Mouse (Mus musculus): ENCODE data around the gene Dqx1. TPM values are rescaled to one million over a fixed set of nuclear protein-coding genes. Genes with fewer than 3 reads are reported as not detected.

Dqx1 gene
- polyA plus RNA-seq, 2 experiments: 2.9 to 7.7 TPM

GRCm38 (mm10) chr6:83054871-83055431, 2.7 kb upstream of the Dqx1 start, which contains the start of gene Htra2:
Gene Htra2 (minus strand): TSS chr6:83055273.
- no peaks in the 10 kb centered on the region for H3K27me3 ChIP-seq (ENCODE audit: control insufficient read depth, insufficient read depth, low read length)
- ATAC-seq (ENCODE audit: insufficient read depth): peak; percentile 21

GRCm38 (mm10) chr6:83058725-83059124, 1.1 kb downstream of the Dqx1 start:
- Histone ChIP-seq H3K4me2 (ENCODE audit: low read depth) (peak overlapping the region; percentile 45), H3K9me3 (ENCODE audit: control insufficient read depth, low read length) (no peaks in the 10 kb centered on the region), H3K27me3 (ENCODE audit: control insufficient read depth, insufficient read depth, low read length) (peaks cover 11% of the 10 kb centered on the region), H3K9ac (replicated peaks) (no peak overlapping the region), H3K27ac (no peak overlapping the region), H3K4me1 (replicated peaks; ENCODE audit: control insufficient read depth in 2 of 2, insufficient read depth in 2 of 2, low read length in 1 of 2) (peaks cover 7 to 11% of the 10 kb centered on the region in 2 experiments), H3K4me3 (ENCODE audit: insufficient read depth in 1 of 2, low read depth in 2 of 2, low read length in 2 of 2) (peak overlapping the region; percentile 33 to 39; a peak in 2 of 4 replicates), H3K36me3 (replicated peaks; ENCODE audit: control insufficient read depth, insufficient read depth, low read depth) (peaks cover 23% of the 10 kb centered on the region)
- DNase-seq (ENCODE audit: low read depth in 3 of 3, low spot score in 3 of 3): no peak
- WGBS (ENCODE audit: insufficient replicate concordance): 81% methylated on average over 2 of the region's 2 CpGs
- TF ChIP-seq EP300 (IDR thresholded peaks at IDR 0.05; ENCODE audit: low read depth) (no peak), CTCF (IDR thresholded peaks at IDR 0.05; ENCODE audit: low read depth) (no peak)
- no peak for ATAC-seq (ENCODE audit: insufficient read depth)

More at GRCm38 (mm10) chr6:83054871-83055431, 2.7 kb upstream of the Dqx1 start, which contains the start of gene Htra2:
- DNase-seq (ENCODE audit: low read depth in 3 of 3, low spot score in 3 of 3): no peak
- Histone ChIP-seq H3K4me1 (replicated peaks; ENCODE audit: control insufficient read depth in 2 of 2, insufficient read depth in 2 of 2, low read length in 1 of 2) (peaks cover 14 to 20% of the 10 kb centered on the region in 2 experiments), H3K9ac (replicated peaks) (peak within 1 kb of the TSS; percentile 98), H3K27ac (peak within 1 kb of the TSS; percentile 72), H3K9me3 (ENCODE audit: control insufficient read depth, low read length) (no peaks in the 10 kb centered on the region), H3K36me3 (replicated peaks; ENCODE audit: control insufficient read depth, insufficient read depth, low read depth) (peaks cover 42% of the 10 kb centered on the region), H3K4me3 (ENCODE audit: insufficient read depth in 1 of 2, low read depth in 2 of 2, low read length in 2 of 2) (peak within 1 kb of the TSS; percentile 82 to 91), H3K4me2 (ENCODE audit: low read depth) (peak within 1 kb of the TSS; percentile 97)
- WGBS (ENCODE audit: insufficient replicate concordance): under 1% methylated on average over 50 of the region's 50 CpGs
- TF ChIP-seq EP300 (IDR thresholded peaks at IDR 0.05; ENCODE audit: low read depth) (no peak), CTCF (IDR thresholded peaks at IDR 0.05; ENCODE audit: low read depth) (peak; percentile 75)

GRCm38 (mm10) chr6:83065995-83066394, 8.4 kb downstream of the Dqx1 start:
- no peaks in the 10 kb centered on the region for H3K36me3 ChIP-seq (replicated peaks; ENCODE audit: control insufficient read depth, insufficient read depth, low read depth)
- DNase-seq (ENCODE audit: low read depth in 3 of 3, low spot score in 3 of 3): no peak
- H3K4me1 ChIP-seq (replicated peaks; ENCODE audit: control insufficient read depth in 2 of 2, insufficient read depth in 2 of 2, low read length in 1 of 2): no peaks in the 10 kb centered on the region
- H3K9ac ChIP-seq (replicated peaks): no peak overlapping the region
- no peak for TF ChIP-seq CTCF (IDR thresholded peaks at IDR 0.05; ENCODE audit: low read depth)
- no peak for TF ChIP-seq EP300 (IDR thresholded peaks at IDR 0.05; ENCODE audit: low read depth)
- WGBS (ENCODE audit: insufficient replicate concordance): 29% methylated on average over 8 of the region's 8 CpGs
- no peak for ATAC-seq (ENCODE audit: insufficient read depth)
- H3K4me2 ChIP-seq (ENCODE audit: low read depth): no peak overlapping the region
- H3K9me3 ChIP-seq (ENCODE audit: control insufficient read depth, low read length): no peaks in the 10 kb centered on the region
- no peak overlapping the region for H3K27ac ChIP-seq
- H3K4me3 ChIP-seq (ENCODE audit: insufficient read depth in 1 of 2, low read depth in 2 of 2, low read length in 2 of 2): no peak overlapping the region
- peaks cover 84% of the 10 kb centered on the region for H3K27me3 ChIP-seq (ENCODE audit: control insufficient read depth, insufficient read depth, low read length)

GRCm38 (mm10) chr6:83066441-83066840, 8.8 kb downstream of the Dqx1 start:
- Histone ChIP-seq H3K4me1 (replicated peaks; ENCODE audit: control insufficient read depth in 2 of 2, insufficient read depth in 2 of 2, low read length in 1 of 2) (no peaks in the 10 kb centered on the region), H3K9me3 (ENCODE audit: control insufficient read depth, low read length) (no peaks in the 10 kb centered on the region), H3K27me3 (ENCODE audit: control insufficient read depth, insufficient read depth, low read length) (peaks cover 88% of the 10 kb centered on the region), H3K27ac (no peak overlapping the region), H3K9ac (replicated peaks) (no peak overlapping the region), H3K36me3 (replicated peaks; ENCODE audit: control insufficient read depth, insufficient read depth, low read depth) (no peaks in the 10 kb centered on the region), H3K4me3 (ENCODE audit: insufficient read depth in 1 of 2, low read depth in 2 of 2, low read length in 2 of 2) (no peak overlapping the region), H3K4me2 (ENCODE audit: low read depth) (no peak overlapping the region)
- no peak for DNase-seq (ENCODE audit: low read depth in 3 of 3, low spot score in 3 of 3)
- TF ChIP-seq CTCF (IDR thresholded peaks at IDR 0.05; ENCODE audit: low read depth) (no peak), EP300 (IDR thresholded peaks at IDR 0.05; ENCODE audit: low read depth) (no peak)
- ATAC-seq (ENCODE audit: insufficient read depth): no peak
- 27% methylated on average over 6 of the region's 6 CpGs for whole genome bisulfite sequencing (ENCODE audit: insufficient replicate concordance)

GRCm38 (mm10) chr6:83068221-83068620, 10.6 kb downstream of the Dqx1 start:
- Histone ChIP-seq H3K27ac (no peak overlapping the region), H3K4me2 (ENCODE audit: low read depth) (peak overlapping the region; percentile 31), H3K4me1 (replicated peaks; ENCODE audit: control insufficient read depth in 2 of 2, insufficient read depth in 2 of 2, low read length in 1 of 2) (no peaks in the 10 kb centered on the region), H3K36me3 (replicated peaks; ENCODE audit: control insufficient read depth, insufficient read depth, low read depth) (no peaks in the 10 kb centered on the region), H3K27me3 (ENCODE audit: control insufficient read depth, insufficient read depth, low read length) (peaks cover 99% of the 10 kb centered on the region), H3K9me3 (ENCODE audit: control insufficient read depth, low read length) (no peaks in the 10 kb centered on the region), H3K4me3 (ENCODE audit: insufficient read depth in 1 of 2, low read depth in 2 of 2, low read length in 2 of 2) (peak overlapping the region in 1 of 2 experiments; percentile 16; a peak in 2 of 4 replicates), H3K9ac (replicated peaks) (no peak overlapping the region)
- TF ChIP-seq CTCF (IDR thresholded peaks at IDR 0.05; ENCODE audit: low read depth) (no peak), EP300 (IDR thresholded peaks at IDR 0.05; ENCODE audit: low read depth) (no peak)
- DNase-seq (ENCODE audit: low read depth in 3 of 3, low spot score in 3 of 3) (no peak), ATAC-seq (ENCODE audit: insufficient read depth) (no peak)
- WGBS (ENCODE audit: insufficient replicate concordance): 15% methylated on average over 8 of the region's 8 CpGs

All from liver, embryonic 14.5 days (tissue).